Mouse (Mus musculus): ENCODE data around the gene Gm20696. TPM values are rescaled to one million over a fixed set of nuclear protein-coding genes. Genes with fewer than 3 reads are reported as not detected.
A peak's percentile ranks its signal among the peaks of the same experiment; 100 is the strongest.

The Gm20696 gene
- 0.93 and 1.7 TPM in 2 replicates for polyA plus RNA-seq (2012; rRNA removed)

- no peaks in the 10 kb centered on the region for H3K27me3 ChIP-seq (ENCODE audit: control insufficient read depth, insufficient read depth, low read length)
- H3K4me1 ChIP-seq (ENCODE audit: control insufficient read depth, insufficient read depth, insufficient read length): peaks cover 7% of the 10 kb centered on the region
- 1% methylated on average over 56 of the region's 75 CpGs for WGBS
- peak within 1 kb of the TSS; percentile 90 for H3K4me3 ChIP-seq (ENCODE audit: extremely low read depth, insufficient read depth, insufficient read length)
- peak within 1 kb of the TSS; percentile 63 for H3K27ac ChIP-seq (ENCODE audit: insufficient read depth, low read length)
- TF ChIP-seq CTCF (IDR thresholded peaks at IDR 0.05; ENCODE audit: extremely low read depth, insufficient read depth, insufficient read length, insufficient replicate concordance) (no peak), POLR2A (IDR thresholded peaks at IDR 0.05; ENCODE audit: low read depth, low read length) (no peak)
- no peaks in the 10 kb centered on the region for H3K36me3 ChIP-seq (ENCODE audit: control insufficient read depth, insufficient read depth, low read length)
- DNase-seq (ENCODE audit: low read depth in 1 of 2, low spot score in 2 of 2): peak in 1 of 2 experiments; percentile 32
Observed at GRCm38 (mm10) chr6:99666318-99667171, at the start of gene Gm20696, which contains the start of gene Eif4e3. Gm20696 (minus strand) TSS chr6:99666797. Eif4e3 (minus strand) TSS chr6:99666771.

GRCm38 (mm10) chr6:99715913-99716312 is 49.3 kb upstream of the Gm20696 start:
- Histone ChIP-seq H3K4me3 (ENCODE audit: extremely low read depth, insufficient read depth, insufficient read length) (no peak overlapping the region), H3K4me1 (ENCODE audit: control insufficient read depth, insufficient read depth, insufficient read length) (no peaks in the 10 kb centered on the region), H3K27me3 (ENCODE audit: control insufficient read depth, insufficient read depth, low read length) (no peaks in the 10 kb centered on the region), H3K27ac (ENCODE audit: insufficient read depth, low read length) (no peak overlapping the region), H3K36me3 (ENCODE audit: control insufficient read depth, insufficient read depth, low read length) (no peaks in the 10 kb centered on the region)
- DNase-seq (ENCODE audit: low read depth in 1 of 2, low spot score in 2 of 2): no peak
- no peak for TF ChIP-seq CTCF (IDR thresholded peaks at IDR 0.05; ENCODE audit: extremely low read depth, insufficient read depth, insufficient read length, insufficient replicate concordance)
- no peak for TF ChIP-seq POLR2A (IDR thresholded peaks at IDR 0.05; ENCODE audit: low read depth, low read length)
- 52% methylated on average over 6 of the region's 6 CpGs for WGBS

GRCm38 (mm10) chr6:99715191-99715590 is 48.6 kb upstream of the Gm20696 start:
- no peak overlapping the region for H3K27ac ChIP-seq (ENCODE audit: insufficient read depth, low read length)
- no peaks in the 10 kb centered on the region for H3K36me3 ChIP-seq (ENCODE audit: control insufficient read depth, insufficient read depth, low read length)
- no peak overlapping the region for H3K4me3 ChIP-seq (ENCODE audit: extremely low read depth, insufficient read depth, insufficient read length)
- TF ChIP-seq CTCF (IDR thresholded peaks at IDR 0.05; ENCODE audit: extremely low read depth, insufficient read depth, insufficient read length, insufficient replicate concordance) (no peak), POLR2A (IDR thresholded peaks at IDR 0.05; ENCODE audit: low read depth, low read length) (no peak)
- 72% methylated on average over 6 of the region's 6 CpGs for WGBS
- no peaks in the 10 kb centered on the region for H3K4me1 ChIP-seq (ENCODE audit: control insufficient read depth, insufficient read depth, insufficient read length)
- DNase-seq (ENCODE audit: low read depth in 1 of 2, low spot score in 2 of 2): no peak
- no peaks in the 10 kb centered on the region for H3K27me3 ChIP-seq (ENCODE audit: control insufficient read depth, insufficient read depth, low read length)

GRCm38 (mm10) chr6:99713256-99713655 is 46.7 kb upstream of the Gm20696 start:
- Histone ChIP-seq H3K4me1 (ENCODE audit: control insufficient read depth, insufficient read depth, insufficient read length) (no peaks in the 10 kb centered on the region), H3K36me3 (ENCODE audit: control insufficient read depth, insufficient read depth, low read length) (no peaks in the 10 kb centered on the region), H3K27me3 (ENCODE audit: control insufficient read depth, insufficient read depth, low read length) (no peaks in the 10 kb centered on the region), H3K27ac (ENCODE audit: insufficient read depth, low read length) (no peak overlapping the region), H3K4me3 (ENCODE audit: extremely low read depth, insufficient read depth, insufficient read length) (no peak overlapping the region)
- DNase-seq (ENCODE audit: low read depth in 1 of 2, low spot score in 2 of 2): no peak
- 90% methylated on average over 5 of the region's 5 CpGs for WGBS
- TF ChIP-seq CTCF (IDR thresholded peaks at IDR 0.05; ENCODE audit: extremely low read depth, insufficient read depth, insufficient read length, insufficient replicate concordance): no peak
- TF ChIP-seq POLR2A (IDR thresholded peaks at IDR 0.05; ENCODE audit: low read depth, low read length): no peak

- no peaks in the 10 kb centered on the region for H3K27me3 ChIP-seq (ENCODE audit: control insufficient read depth, insufficient read depth, low read length)
- H3K36me3 ChIP-seq (ENCODE audit: control insufficient read depth, insufficient read depth, low read length): no peaks in the 10 kb centered on the region
- TF ChIP-seq POLR2A (IDR thresholded peaks at IDR 0.05; ENCODE audit: low read depth, low read length): no peak
- no peak for TF ChIP-seq CTCF (IDR thresholded peaks at IDR 0.05; ENCODE audit: extremely low read depth, insufficient read depth, insufficient read length, insufficient replicate concordance)
- no peaks in the 10 kb centered on the region for H3K4me1 ChIP-seq (ENCODE audit: control insufficient read depth, insufficient read depth, insufficient read length)
- 67% methylated on average over 11 of the region's 11 CpGs for WGBS
- no peak overlapping the region for H3K27ac ChIP-seq (ENCODE audit: insufficient read depth, low read length)
- H3K4me3 ChIP-seq (ENCODE audit: extremely low read depth, insufficient read depth, insufficient read length): no peak overlapping the region
- DNase-seq (ENCODE audit: low read depth in 1 of 2, low spot score in 2 of 2): no peak
Observed at GRCm38 (mm10) chr6:99711576-99712101, 45.0 kb upstream of the Gm20696 start.

GRCm38 (mm10) chr6:99700484-99700883 is 33.9 kb upstream of the Gm20696 start:
- Histone ChIP-seq H3K4me3 (ENCODE audit: extremely low read depth, insufficient read depth, insufficient read length) (no peak overlapping the region), H3K4me1 (ENCODE audit: control insufficient read depth, insufficient read depth, insufficient read length) (no peaks in the 10 kb centered on the region), H3K27me3 (ENCODE audit: control insufficient read depth, insufficient read depth, low read length) (peaks cover 2% of the 10 kb centered on the region; the same call in 1 of the 2 replicates), H3K36me3 (ENCODE audit: control insufficient read depth, insufficient read depth, low read length) (no peaks in the 10 kb centered on the region), H3K27ac (ENCODE audit: insufficient read depth, low read length) (no peak overlapping the region)
- WGBS: 83% methylated on average over 3 of the region's 3 CpGs
- DNase-seq (ENCODE audit: low read depth in 1 of 2, low spot score in 2 of 2): no peak
- TF ChIP-seq POLR2A (IDR thresholded peaks at IDR 0.05; ENCODE audit: low read depth, low read length) (no peak), CTCF (IDR thresholded peaks at IDR 0.05; ENCODE audit: extremely low read depth, insufficient read depth, insufficient read length, insufficient replicate concordance) (no peak)
